Mouse (Mus musculus): ENCODE data around the gene Ehd4. TPM values are rescaled to one million over a fixed set of nuclear protein-coding genes. Genes with fewer than 3 reads are reported as not detected.

Gene Ehd4
- polyA plus RNA-seq, 1 experiment from 2014 or later: 9.7 TPM

DNA sequence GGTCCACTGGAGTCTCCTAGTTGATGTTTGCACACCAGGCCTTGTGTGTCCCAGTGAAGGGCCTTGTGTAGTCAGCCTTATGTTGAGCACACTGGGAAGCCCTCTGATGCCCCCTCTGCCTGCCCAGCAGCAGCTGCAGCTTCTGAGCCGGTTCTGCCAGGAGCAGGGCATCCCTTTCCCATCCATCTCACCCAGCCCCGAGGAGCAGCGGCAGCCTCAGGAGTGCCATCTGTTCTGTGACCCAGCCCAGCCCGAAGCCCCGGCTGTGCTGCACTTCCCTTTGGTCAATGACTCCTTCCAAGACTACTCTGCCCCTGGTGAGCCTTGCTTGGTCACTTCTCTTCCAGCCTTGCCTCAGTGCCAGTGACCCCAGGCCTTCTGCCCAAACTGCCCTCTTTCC lies 113.4 kb downstream of the Ehd4 start:
- no peak overlapping the region for H3K27ac ChIP-seq (replicated peaks)
- H3K36me3 ChIP-seq: peaks cover 44% of the 10 kb centered on the region

More for the DNA sequence above, 113.4 kb downstream of the Ehd4 start:
- Histone ChIP-seq H3K27me3 (no peaks in the 10 kb centered on the region), H3K9me3 (no peaks in the 10 kb centered on the region), H3K4me2 (replicated peaks) (no peak overlapping the region), H3K9ac (replicated peaks) (no peak overlapping the region), H3K4me3 (no peak overlapping the region), H3K4me1 (no peaks in the 10 kb centered on the region)
- ATAC-seq (replicated peaks): no peak
- 87% methylated on average over 5 of the region's 5 CpGs for WGBS

Other genes starting within 250 kb of the Ehd4 start
- 5.4 and 5.5 TPM in 2 replicates for gene Mapkbp1, start 181.9 kb downstream of the Ehd4 start, polyA plus RNA-seq (2015; fragmentation: Nextera tagmentation; extraction: Ambion mirVana)
- gene Jmjd7, start 127.1 kb downstream of the Ehd4 start, polyA plus RNA-seq (2015; fragmentation: Nextera tagmentation; extraction: Ambion mirVana): 19.1 and 19.6 TPM in 2 replicates
- 5.0 and 5.1 TPM in 2 replicates for gene Gm28042, start 127.1 kb downstream of the Ehd4 start, polyA plus RNA-seq (2015; fragmentation: Nextera tagmentation; extraction: Ambion mirVana)
- 2.0 and 2.3 TPM in 2 replicates for gene Pla2g4b, start 121.2 kb downstream of the Ehd4 start, polyA plus RNA-seq (2015; fragmentation: Nextera tagmentation; extraction: Ambion mirVana)
- 1.7 and 1.8 TPM in 2 replicates for gene Pla2g4e, start 90.7 kb upstream of the Ehd4 start, polyA plus RNA-seq (2015; fragmentation: Nextera tagmentation; extraction: Ambion mirVana)
- not detected in 2 replicates for gene Pla2g4d, start 134.6 kb upstream of the Ehd4 start, polyA plus RNA-seq (2015; fragmentation: Nextera tagmentation; extraction: Ambion mirVana)
- not detected in 2 replicates for gene Pla2g4f, start 159.6 kb upstream of the Ehd4 start, polyA plus RNA-seq (2015; fragmentation: Nextera tagmentation; extraction: Ambion mirVana)
- 50.0 and 50.9 TPM in 2 replicates for gene Vps39, start 198.5 kb upstream of the Ehd4 start, polyA plus RNA-seq (2015; fragmentation: Nextera tagmentation; extraction: Ambion mirVana)
- 7.8 and 10.2 TPM in 2 replicates for gene Ganc, start 249.3 kb upstream of the Ehd4 start, polyA plus RNA-seq (2015; fragmentation: Nextera tagmentation; extraction: Ambion mirVana)
- gene Tmem87a, start 249.5 kb upstream of the Ehd4 start, polyA plus RNA-seq (2015; fragmentation: Nextera tagmentation; extraction: Ambion mirVana): 6.7 and 7.3 TPM in 2 replicates

Data from forebrain, embryonic 15.5 days (tissue).